Mouse (Mus musculus) testis, adult 2 months (tissue): ENCODE measurements around the gene Rspry1. TPM values are rescaled to one million over a fixed set of nuclear protein-coding genes. Genes with fewer than 3 reads are reported as not detected.

Source experiments
- H3K27ac ChIP-seq: fragments of 200-500 bp; 2 replicates; pipeline ENCODE4 v1.5.1; 2012; ENCODE audit warnings: low read depth, low read length; ENCODE audit not compliant: control insufficient read depth, insufficient read depth
- H3K27me3 ChIP-seq: fragments of 200-500 bp; 2 replicates; pipeline ENCODE4 v1.6.1; 2012; ENCODE audit warnings: mild to moderate bottlenecking, low read length, moderate library complexity; ENCODE audit not compliant: control insufficient read depth, insufficient read depth
- H3K36me3 ChIP-seq: fragments of 200-500 bp; 2 replicates; pipeline ENCODE4 v1.6.1; 2012; ENCODE audit warnings: mild to moderate bottlenecking, low read length; ENCODE audit not compliant: control insufficient read depth, insufficient read depth
- H3K4me1 ChIP-seq: fragments of 200-500 bp; 2 replicates; pipeline ENCODE4 v1.6.1; 2012; ENCODE audit warnings: low read length; ENCODE audit not compliant: control insufficient read depth, insufficient read depth
- H3K4me3 ChIP-seq: fragments of 200-500 bp; 2 replicates; pipeline ENCODE4 v1.5.1; 2012; ENCODE audit warnings: low read depth, mild to moderate bottlenecking, low read length, moderate library complexity, mixed read lengths; ENCODE audit not compliant: control insufficient read depth
- CTCF ChIP-seq: fragments of 200-500 bp; IDR thresholded peaks from 2 replicates; pipeline ENCODE4 v1.5.1; 2012; ENCODE audit warnings: low read depth, mild to moderate bottlenecking, inconsistent platforms, low read length, moderate library complexity; ENCODE audit not compliant: control insufficient read depth, insufficient read depth, insufficient replicate concordance
- POLR2A ChIP-seq: fragments of 200-500 bp; IDR thresholded peaks from 2 replicates; pipeline ENCODE4 v1.6.1; 2012; ENCODE audit warnings: low read depth, mild to moderate bottlenecking, inconsistent platforms, low read length, moderate library complexity; ENCODE audit not compliant: control insufficient read depth
- polyA plus RNA-seq: library from polyadenylated mRNA; depleted of rRNA; stranded (reverse); fragments of >200 nt; gene quantifications from 2 replicates; pipeline ENCODE4 v1.2.3, GENCODE M21; 2012; rRNA removed

Gene Rspry1
- polyA plus RNA-seq, result 20.3 and 24.1 TPM in 2 replicates

DNA sequence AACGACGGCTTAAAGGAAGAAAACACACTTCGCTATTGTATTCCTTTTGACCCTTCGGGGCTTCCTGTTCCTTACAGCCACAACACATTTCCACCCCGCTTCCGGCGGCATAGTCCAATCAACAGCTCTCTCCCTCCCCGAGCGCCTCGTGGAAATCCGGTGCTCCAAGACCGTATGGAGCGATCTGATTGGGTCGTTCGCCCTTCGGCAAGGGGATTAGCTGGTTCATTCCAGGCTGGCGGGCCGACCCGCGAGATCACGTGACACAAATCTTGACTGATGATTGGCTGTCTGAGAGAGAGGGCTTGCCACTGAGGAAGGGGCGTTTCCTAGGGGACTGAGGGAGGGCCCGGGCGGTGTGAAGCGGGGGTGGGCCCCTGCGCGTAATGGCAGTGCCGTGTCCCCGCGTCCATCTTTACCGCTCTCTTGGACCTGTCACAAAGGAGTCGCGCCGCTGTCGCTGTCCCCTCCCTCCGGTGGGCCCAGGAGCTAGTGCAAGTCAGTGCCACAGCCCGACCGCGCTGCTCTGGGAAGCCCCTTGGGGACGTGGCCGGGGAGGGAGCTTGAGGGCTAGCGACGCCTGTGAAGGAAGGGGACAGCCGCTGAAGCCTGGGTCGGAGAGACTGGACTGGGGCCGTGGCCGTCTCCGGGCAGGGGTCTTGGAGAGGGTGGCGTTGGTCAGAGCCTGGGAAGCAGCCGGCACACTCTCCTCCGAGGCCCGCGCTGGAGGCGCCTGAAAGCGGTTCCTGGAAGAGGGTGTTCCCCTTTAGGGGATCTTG, at the start of gene Rspry1, which contains the start of gene Fam192a:
Gene Rspry1 (plus strand): TSS at position 331 of the 779 bp plus-strand sequence.
Gene Fam192a (minus strand): TSS at position 391 of the 779 bp plus-strand sequence.
- no peaks in the 10 kb centered on the region for H3K27me3 ChIP-seq
- TF ChIP-seq CTCF (peak; percentile 13; the same call in 1 of the 2 replicates), POLR2A (peak; percentile 99)
- H3K4me1 ChIP-seq, result peaks cover 2% of the 10 kb centered on the region; the same call in 1 of the 2 replicates
- H3K36me3 ChIP-seq, result no peaks in the 10 kb centered on the region
- peak within 1 kb of the TSS; percentile 100 for H3K4me3 ChIP-seq
- H3K27ac ChIP-seq, result peak within 1 kb of the TSS; percentile 99

DNA sequence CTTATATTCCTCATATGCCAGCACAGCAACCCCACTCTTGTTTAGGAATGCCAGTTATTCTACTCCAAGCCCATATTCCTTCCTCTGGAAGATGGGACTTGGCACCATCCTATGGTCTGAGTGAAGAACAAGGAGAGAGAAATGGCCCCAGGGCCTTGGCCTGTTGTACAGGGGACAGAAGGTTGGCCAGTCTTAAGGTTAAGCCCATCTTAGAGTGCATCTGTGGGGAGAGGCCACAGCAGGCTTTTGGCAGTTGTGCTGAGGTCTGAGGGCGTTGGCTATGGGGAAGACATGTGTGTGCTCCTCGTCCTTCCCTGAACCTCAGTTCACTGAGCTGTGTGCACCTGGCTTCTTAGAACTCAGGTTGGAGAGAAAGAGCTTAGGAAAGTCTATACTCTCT, 49.0 kb upstream of the Rspry1 start:
- no peak overlapping the region for H3K4me3 ChIP-seq
- H3K27me3 ChIP-seq, result no peaks in the 10 kb centered on the region
- H3K4me1 ChIP-seq, result peaks cover 3% of the 10 kb centered on the region
- TF ChIP-seq POLR2A, result no peak
- TF ChIP-seq CTCF, result no peak
- no peaks in the 10 kb centered on the region for H3K36me3 ChIP-seq
- H3K27ac ChIP-seq, result no peak overlapping the region

DNA sequence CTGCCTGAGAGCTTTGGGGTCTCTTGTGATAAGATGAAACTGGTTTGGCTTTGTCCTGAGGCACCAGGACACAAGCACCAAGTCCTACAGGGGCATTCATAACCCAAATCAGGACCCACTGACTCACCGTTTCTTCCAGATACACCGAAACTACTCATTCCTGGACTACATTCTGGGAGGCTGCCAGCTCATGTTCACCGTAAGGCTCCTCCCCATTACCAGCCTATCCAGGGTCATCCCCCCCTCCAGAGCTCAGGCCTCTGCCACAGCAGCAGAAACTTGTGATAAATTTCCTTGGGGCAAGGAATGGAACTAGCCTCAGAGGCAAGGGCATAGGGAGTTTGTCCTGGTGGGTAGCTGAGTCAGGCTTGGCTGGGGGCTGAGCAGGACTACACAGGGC, 44.5 kb upstream of the Rspry1 start:
- H3K4me3 ChIP-seq, result no peak overlapping the region
- H3K36me3 ChIP-seq, result no peaks in the 10 kb centered on the region
- peaks cover 3% of the 10 kb centered on the region for H3K4me1 ChIP-seq
- TF ChIP-seq CTCF (no peak), POLR2A (no peak)
- no peaks in the 10 kb centered on the region for H3K27me3 ChIP-seq
- no peak overlapping the region for H3K27ac ChIP-seq

DNA sequence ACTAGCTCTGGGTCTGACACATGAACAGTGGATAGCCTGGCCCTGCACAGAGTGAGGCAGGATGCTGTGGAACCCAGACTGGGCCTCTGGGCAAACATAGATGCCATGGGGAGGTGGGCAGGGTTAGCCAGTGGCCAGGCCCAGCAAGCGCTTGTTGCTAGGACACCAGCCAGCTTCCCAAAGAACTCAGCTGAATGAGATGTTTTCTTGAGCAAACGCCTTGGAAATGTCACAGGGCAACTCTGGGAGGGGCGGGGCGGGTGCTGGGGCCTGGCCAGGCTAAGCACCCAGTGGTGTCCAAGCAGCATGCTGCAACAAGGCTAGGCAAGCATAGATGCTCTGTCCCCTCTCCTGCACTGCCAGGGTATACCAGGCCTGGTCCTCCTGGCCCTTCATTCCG, 40.5 kb upstream of the Rspry1 start:
- Histone ChIP-seq H3K4me3 (no peak overlapping the region), H3K36me3 (no peaks in the 10 kb centered on the region), H3K27ac (no peak overlapping the region), H3K4me1 (no peaks in the 10 kb centered on the region), H3K27me3 (no peaks in the 10 kb centered on the region)
- TF ChIP-seq CTCF (no peak), POLR2A (no peak)

DNA sequence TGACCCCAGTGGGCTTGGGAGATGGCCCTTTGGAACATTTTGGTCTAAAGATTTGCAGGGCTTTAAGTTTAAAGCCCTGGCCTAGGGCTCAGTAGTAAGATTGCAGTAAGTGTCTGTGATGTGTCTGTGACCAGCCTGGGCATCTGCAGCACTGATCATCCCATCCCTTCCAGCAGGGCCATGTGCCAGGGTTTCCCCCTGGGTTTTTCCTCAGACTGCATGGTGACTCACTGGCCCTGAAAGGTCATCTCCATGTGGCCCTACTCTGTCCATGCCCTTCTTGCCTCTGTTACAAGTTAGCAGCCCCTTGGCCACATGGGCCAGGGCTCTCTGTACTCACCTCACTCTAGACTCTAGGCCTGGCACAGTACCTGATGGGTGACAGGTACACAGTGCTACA, 37.3 kb upstream of the Rspry1 start:
- no peaks in the 10 kb centered on the region for H3K36me3 ChIP-seq
- H3K4me1 ChIP-seq, result no peaks in the 10 kb centered on the region; the same call in none of the 2 replicates
- TF ChIP-seq CTCF (no peak), POLR2A (no peak)
- H3K4me3 ChIP-seq, result no peak overlapping the region
- no peak overlapping the region for H3K27ac ChIP-seq
- H3K27me3 ChIP-seq, result no peaks in the 10 kb centered on the region

DNA sequence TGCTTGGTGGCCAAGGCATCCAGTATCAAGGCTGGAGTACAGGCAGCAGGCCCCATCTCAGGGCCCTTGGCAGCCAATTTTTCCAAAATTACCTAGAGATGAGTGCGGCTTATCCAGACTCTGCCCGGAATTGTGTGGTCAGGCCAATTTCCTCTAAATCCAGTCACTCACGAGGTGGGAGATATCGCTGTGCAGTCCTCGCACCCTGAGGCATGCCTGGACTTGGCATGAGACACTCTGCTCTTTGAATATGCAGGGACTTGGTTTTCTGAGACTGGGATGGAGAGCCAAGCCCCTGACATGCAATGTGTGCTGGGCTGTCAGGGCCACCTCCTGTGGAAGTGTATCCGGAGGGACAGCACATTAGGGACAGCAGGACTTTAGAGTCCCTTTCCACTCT, 35.7 kb upstream of the Rspry1 start:
- Histone ChIP-seq H3K27ac (no peak overlapping the region), H3K36me3 (no peaks in the 10 kb centered on the region), H3K4me1 (no peaks in the 10 kb centered on the region; the same call in none of the 2 replicates), H3K27me3 (no peaks in the 10 kb centered on the region), H3K4me3 (no peak overlapping the region)
- TF ChIP-seq POLR2A (no peak), CTCF (no peak)

GRCm38 (mm10) chr8:94566446-94567158, 35.1 kb upstream of the Rspry1 start:
- peak overlapping the region; percentile 69 for H3K4me3 ChIP-seq
- H3K36me3 ChIP-seq, result no peaks in the 10 kb centered on the region
- H3K4me1 ChIP-seq, result no peaks in the 10 kb centered on the region; the same call in none of the 2 replicates
- no peak for TF ChIP-seq POLR2A
- H3K27ac ChIP-seq, result no peak overlapping the region
- H3K27me3 ChIP-seq, result no peaks in the 10 kb centered on the region
